Mouse (Mus musculus): Measurements from ENCODE around the gene Nadsyn1.

Nadsyn1 gene

DNA sequence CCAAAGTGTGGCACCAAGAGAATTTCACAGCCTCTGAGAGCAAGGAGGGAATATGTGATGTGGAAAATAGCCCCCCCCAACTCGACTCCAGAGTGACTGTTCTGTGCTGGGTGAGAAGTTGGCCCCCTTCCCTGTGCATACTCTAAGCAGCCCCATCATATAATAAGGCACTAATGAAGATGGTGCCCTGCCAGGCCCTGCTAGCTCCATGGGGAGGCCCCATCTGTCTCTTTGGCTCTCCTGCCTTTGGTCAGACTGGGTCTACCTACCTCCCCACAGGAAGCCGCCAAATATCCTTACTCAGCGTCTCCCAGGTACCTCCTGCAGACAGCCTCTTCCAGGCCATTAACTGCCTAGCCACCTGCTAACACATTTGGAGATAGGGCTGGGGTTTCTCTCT, 63.7 kb downstream of the Nadsyn1 start:
- in situ Hi-C loops (cut with MboI; ENCODE audit: low pct_unique_long_range_greater_than_20kb in 1 of 2, low sequenced_read_pairs in 2 of 2, unreplicated experiment in 1 of 2): loop anchor here in 1 of 2 experiments (25.0 kb wide), 1 partner anchor 597 kb away; no protein-coding TSS in a partner anchor

DNA sequence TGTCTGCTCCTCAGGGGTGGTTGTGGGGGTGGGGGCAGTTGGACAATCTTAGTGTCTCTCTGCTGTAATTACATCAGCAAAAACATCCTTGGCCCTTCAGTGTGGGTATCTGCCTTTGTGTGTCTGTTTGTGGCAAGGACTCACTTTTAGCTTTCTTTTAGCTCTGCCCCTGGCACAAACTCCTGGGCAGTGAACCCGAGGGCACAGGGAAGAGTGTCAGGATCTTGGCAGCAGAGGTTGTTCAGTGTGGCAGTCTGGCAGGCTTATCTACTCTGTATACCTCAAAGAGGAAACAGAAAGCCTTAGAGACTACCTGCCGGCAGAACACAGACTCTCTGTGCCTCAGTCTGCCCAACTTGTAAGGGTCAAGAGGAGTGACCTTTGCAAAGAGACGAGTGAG, 65.0 kb downstream of the Nadsyn1 start:
- in situ Hi-C loops (cut with MboI; ENCODE audit: low pct_unique_long_range_greater_than_20kb in 1 of 2, low sequenced_read_pairs in 2 of 2, unreplicated experiment in 1 of 2): loop anchor here in 1 of 2 experiments (25.0 kb wide), 1 partner anchor 595 kb away; no protein-coding TSS in a partner anchor

DNA sequence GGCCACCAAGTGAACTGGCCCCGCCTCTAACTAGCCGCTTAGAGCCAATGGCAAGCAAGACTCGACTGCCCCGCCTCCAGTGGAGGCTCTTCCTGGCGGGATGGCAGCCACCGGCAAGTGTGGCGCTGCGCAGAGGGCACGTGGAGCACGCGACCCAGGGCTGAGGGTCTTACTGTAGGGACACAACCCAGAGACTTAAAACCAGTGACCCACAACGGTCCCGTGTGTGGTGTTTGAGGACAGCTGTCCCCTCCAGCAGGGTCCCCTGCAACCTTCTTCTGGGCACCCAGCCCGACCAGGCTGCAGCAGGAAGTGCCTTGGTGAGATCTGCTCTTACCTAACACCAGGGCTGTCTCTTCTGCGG, 65.6 kb downstream of the Nadsyn1 start:
- in situ Hi-C loops (cut with MboI; ENCODE audit: low pct_unique_long_range_greater_than_20kb in 1 of 2, low sequenced_read_pairs in 2 of 2, unreplicated experiment in 1 of 2): loop anchor here in 1 of 2 experiments (25.0 kb wide), 1 partner anchor 595 kb away; no protein-coding TSS in a partner anchor

DNA sequence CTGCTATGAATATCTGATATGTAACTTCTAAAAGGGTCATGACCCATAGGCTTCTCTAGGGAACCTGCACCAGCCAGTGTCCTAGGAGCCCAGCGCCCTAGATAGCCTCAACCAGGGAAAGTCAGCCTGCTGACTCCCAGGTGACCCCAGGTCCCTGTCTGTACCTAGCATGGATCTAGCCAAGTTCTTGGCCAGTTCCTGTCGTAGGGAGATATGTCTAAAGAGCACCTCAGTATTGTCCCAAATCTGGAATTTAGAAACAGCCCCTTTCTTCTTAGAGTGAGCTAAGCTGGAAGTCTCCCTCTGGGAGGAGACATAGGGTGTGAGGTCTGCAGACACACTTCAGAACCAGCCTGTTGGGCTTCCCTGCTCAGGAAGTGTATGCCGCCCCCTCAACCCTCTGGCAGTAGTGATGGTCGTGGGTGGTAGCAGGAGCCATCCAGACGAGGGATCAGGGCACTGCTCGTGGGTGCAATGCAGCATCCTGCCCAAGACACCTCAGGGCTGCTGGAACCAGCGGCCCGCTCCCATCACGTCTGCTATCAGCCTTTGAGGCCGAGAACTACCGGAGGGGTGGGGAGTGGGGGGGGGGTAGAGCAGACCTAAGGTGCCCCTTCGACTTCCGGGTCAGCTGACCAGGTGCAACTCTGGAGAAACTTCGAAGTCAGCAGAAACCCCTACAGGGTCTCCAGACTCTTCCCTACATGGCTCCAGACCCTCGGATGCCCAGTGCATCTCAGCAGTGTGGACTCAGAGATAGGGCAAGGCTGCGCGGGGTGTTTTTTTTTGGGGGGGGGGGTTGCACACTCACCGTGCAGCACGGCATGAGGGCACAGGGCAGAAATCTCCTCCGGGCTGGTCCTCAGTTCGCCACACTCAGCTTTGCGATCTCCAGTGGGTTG, 66.3 kb downstream of the Nadsyn1 start, which contains the start of gene Osbpl5:
TSS of gene Osbpl5 (minus strand) at position 861 of the 902 bp plus-strand sequence.
- in situ Hi-C loops (cut with MboI; ENCODE audit: low pct_unique_long_range_greater_than_20kb in 1 of 2, low sequenced_read_pairs in 2 of 2, unreplicated experiment in 1 of 2): loop anchor here in 1 of 2 experiments (25.0 kb wide), 1 partner anchor 594 kb away; no protein-coding TSS in a partner anchor

DNA sequence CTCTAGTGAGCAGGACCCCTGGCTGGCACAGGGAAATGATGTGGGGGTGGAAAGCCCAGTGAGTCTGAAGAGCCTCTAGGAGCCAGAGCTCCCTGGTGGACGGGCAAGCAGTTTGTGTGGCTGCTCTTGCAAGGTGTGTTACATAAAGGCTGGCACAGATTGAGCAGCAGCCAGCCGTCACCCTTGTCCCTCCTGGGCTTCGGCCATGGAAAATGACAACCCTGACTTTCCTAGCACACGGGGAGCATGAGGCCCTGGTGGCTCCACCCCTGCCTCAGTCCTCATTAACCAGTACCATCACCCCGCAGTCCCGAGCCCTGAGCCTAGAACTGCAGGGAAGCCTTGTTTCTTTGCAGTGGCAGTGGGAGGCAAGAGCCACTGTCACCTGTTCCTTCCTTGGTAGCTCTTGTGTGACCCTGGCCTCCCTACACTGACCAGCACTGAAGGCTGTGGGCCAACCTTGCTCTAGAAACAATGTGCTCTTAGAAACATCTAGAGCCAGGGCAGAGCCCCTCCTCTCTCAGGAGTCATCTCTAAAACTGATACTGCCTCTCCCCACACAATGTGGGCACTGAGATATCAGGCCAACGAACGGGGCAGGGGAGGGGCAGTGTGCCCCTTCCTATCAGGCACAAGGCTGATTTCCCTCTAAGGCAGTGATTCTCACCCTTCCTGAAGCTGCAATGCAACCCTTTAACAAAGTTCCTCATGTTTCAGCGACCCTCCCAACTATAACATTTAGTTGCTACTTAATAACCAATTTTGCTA, 67.1 kb downstream of the Nadsyn1 start:
- in situ Hi-C loops (cut with MboI; ENCODE audit: low pct_unique_long_range_greater_than_20kb in 1 of 2, low sequenced_read_pairs in 2 of 2, unreplicated experiment in 1 of 2): loop anchor here in 1 of 2 experiments (25.0 kb wide), 1 partner anchor 593 kb away; no protein-coding TSS in a partner anchor

DNA sequence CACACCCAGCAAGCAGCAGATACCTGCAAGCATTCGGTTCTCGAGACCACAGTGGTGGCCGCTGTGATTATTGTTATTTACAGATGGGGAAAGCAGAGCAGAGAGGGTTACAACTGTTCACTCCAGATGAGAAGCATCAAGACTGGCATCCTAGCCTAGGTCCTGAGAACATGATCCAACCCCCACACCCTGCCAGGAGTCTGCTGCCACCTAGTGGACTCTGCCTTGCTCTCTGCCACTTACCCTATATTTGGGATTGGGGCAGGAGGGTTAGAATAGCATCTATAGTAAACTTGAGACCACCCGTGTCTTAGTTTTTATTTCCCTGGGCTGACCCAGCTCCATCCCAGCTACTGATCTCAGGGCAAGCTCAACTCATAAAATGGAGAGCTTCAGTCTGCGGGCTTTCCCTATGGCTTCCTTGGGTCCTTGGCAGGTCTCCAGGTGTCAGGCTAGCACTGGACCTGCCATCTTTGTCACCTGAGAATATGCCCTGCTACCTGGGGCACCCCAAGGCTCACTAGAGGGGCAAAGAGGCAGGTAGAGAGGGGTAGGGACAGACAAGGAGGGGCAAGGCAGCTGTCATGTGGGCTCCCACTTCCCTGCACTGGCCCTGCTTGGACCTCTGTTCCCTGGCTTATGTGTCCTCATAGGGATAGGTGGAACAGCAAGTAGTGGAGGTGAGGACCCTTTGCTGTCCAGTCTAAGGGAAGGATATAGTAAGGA, 68.5 kb downstream of the Nadsyn1 start:
- in situ Hi-C loops (cut with MboI; ENCODE audit: low pct_unique_long_range_greater_than_20kb in 1 of 2, low sequenced_read_pairs in 2 of 2, unreplicated experiment in 1 of 2): loop anchor here (5.0 to 25.0 kb wide), 2 partner anchors 47 to 592 kb away; no protein-coding TSS in a partner anchor

DNA sequence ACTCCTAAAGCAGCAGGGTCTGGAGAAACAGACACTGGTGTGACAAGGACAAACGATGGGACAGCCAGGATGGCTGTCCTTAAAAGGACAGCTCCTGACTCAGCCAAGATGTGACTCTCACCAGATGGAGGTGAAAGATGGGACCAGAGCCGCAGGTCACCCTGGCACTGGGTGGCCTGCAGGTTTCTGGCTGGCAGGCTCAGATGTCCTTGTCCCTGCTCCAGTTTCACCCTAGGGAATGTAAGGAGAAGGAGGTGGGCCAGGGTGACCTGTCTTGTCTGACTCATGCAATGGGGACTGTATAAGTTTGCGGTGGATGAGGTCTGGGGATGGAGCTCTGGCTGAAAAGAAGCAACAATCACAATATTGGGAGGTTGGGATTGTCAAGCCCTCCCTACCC, 70.0 kb downstream of the Nadsyn1 start:
- in situ Hi-C loops (cut with MboI; ENCODE audit: low pct_unique_long_range_greater_than_20kb in 1 of 2, low sequenced_read_pairs in 2 of 2, unreplicated experiment in 1 of 2): loop anchor here (5.0 to 25.0 kb wide), 2 partner anchors 45 to 590 kb away; no protein-coding TSS in a partner anchor

DNA sequence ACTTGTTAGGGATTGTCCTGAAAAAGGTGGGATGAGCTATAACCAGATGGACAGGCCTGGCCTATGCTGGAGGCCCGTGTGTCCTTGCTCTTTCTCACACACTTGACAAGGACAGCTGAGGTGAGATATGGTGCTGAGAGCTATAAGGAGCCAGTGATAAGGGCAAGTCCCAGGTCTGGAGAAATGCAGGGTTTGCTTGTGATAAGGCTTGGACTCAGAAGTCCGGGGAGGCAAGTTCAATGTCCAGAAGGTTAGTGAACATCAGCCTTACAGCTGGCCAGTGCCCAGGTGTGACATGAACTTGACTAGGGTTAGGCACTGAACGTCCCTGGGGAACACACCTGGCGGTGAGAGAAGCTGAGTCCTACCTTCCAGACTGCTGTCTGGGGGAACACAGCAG, 70.6 kb downstream of the Nadsyn1 start:
- in situ Hi-C loops (cut with MboI; ENCODE audit: low pct_unique_long_range_greater_than_20kb in 1 of 2, low sequenced_read_pairs in 2 of 2, unreplicated experiment in 1 of 2): loop anchor here (5.0 to 25.0 kb wide), 2 partner anchors 45 to 590 kb away; no protein-coding TSS in a partner anchor

DNA sequence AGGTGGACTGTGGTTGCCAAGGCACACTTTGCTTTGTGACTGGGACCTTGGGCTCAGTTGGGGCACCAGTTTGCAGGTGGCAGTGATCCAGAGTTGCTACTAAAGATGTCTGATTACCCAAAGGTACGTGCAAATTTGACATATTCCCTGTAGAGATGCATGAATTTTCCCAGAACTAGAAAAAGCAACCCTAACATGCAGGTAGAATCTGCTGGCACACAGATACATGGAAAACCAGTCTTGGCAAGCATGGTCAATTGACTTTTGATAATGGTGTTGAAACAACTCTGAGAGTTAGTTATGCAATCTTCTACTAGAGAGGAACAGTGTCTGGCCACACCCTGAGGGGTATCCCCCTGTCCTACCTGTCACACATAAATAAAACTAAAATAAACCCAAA, 71.3 kb downstream of the Nadsyn1 start:
- in situ Hi-C loops (cut with MboI; ENCODE audit: low pct_unique_long_range_greater_than_20kb in 1 of 2, low sequenced_read_pairs in 2 of 2, unreplicated experiment in 1 of 2): loop anchor here (5.0 to 25.0 kb wide), 2 partner anchors 44 to 589 kb away; no protein-coding TSS in a partner anchor

DNA sequence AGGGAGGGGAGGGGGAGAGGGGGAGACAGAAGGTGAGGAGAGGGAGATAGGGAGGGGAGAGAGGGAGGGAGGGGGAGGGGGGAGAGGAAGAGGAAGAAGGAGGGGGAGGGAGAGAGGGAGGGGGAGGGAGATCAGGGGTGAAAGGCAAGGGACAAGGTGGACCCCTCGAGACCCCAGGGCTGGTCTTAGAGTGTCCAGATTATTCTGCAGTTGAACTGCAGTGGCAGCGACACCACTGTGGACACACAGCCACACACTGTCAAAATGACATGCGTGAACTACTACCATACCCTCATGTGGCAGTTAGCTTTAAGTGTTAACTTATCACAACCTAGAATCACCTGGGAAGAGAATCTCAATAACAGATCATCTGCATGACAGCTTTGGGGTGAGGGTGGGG, 73.6 kb downstream of the Nadsyn1 start:
- in situ Hi-C loops (cut with MboI; ENCODE audit: low pct_unique_long_range_greater_than_20kb in 1 of 2, low sequenced_read_pairs in 2 of 2, unreplicated experiment in 1 of 2): no loop called here

DNA sequence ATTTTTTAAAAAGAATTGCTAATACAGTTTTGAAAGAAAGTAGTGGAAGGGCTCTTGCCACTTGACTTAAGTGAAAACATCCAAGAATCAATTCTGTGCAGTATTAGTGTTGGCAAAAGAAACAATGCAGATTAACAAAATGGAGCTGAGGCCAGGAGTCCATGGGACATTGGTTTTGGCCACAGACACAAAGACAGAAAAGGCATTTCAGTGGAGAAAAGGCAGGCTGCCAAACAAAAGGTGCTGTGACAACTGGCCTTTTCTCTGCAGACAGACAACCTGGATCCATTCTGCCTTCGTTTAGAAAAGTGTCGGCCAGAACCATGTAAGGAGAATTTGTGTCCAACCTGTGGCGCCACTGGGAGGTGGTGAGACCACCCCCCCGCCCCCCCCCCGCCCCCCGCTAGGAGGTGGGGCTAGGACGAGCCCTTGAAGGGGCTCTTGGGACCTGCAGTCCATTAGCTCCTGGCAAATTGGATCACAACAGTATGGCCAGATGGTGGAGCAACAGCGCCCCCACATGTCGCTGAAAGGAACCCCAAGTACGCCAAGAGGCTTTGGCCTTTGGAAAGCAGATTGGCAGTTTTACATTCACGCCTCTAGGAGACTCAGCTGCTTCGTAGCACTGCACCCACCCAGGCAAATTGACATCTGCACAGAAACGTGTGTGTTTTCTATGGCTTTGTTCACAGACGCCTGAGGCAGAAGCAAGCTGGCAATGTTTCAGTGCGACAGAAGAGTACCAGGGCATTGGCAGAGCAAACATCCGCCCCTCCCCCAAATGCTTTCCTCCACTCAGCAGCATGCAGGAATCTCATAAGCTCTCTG, 74.4 kb downstream of the Nadsyn1 start:
- in situ Hi-C loops (cut with MboI; ENCODE audit: low pct_unique_long_range_greater_than_20kb in 1 of 2, low sequenced_read_pairs in 2 of 2, unreplicated experiment in 1 of 2): no loop called here

All from mouse embryonic stem cell (cell line).